Comparison of ENCODE assay signal across 31 mouse cellular contexts in genomic region chr2:101690252-101690827, GRCm38 (mm10). TPM values are rescaled to one million over a fixed set of nuclear protein-coding genes. Genes with fewer than 3 reads are reported as not detected.
DNase-seq lines count a peak whose midpoint lies in the region; ATAC-seq and TF ChIP-seq lines count a peak whose summit lies in the region.
"Had no signal": no experiment of that assay in that cellular context is flagged by ENCODE, and none has a peak within 500 bp of the region (broad histone marks: within the 10 kb centered on the region; RNA-seq: fewer than 3 reads in every experiment).

No protein-coding gene starts in this region.

- 88% methylated on average over 9 of the region's 9 CpGs for WGBS in forebrain, embryonic 14.5 days
- WGBS in forebrain, embryonic 12.5 days: 90% methylated on average over 9 of the region's 9 CpGs
- 78% methylated on average over 9 of the region's 9 CpGs for WGBS in lung, postnatal 0 days
- 76% methylated on average over 9 of the region's 9 CpGs for WGBS in lung, adult 2 months
- 71% methylated on average over 9 of the region's 9 CpGs for WGBS in forebrain, postnatal 0 days

- no peak overlapping the region for H3K9ac ChIP-seq in forebrain, embryonic 14.5 days (ENCODE audit: low read length)
- H3K9ac ChIP-seq in forebrain, embryonic 12.5 days: no peak overlapping the region
- H3K9ac ChIP-seq in lung, postnatal 0 days (replicated peaks; ENCODE audit: low read depth): no peak overlapping the region
- no peak overlapping the region for H3K9ac ChIP-seq in forebrain, postnatal 0 days
- H3K9ac ChIP-seq: embryonic facial prominence, embryonic 13.5 days; hindbrain, embryonic 15.5 days; kidney, embryonic 15.5 days; limb, embryonic 12.5 days; liver, embryonic 15.5 days; midbrain, embryonic 13.5 days had no signal

- no peak for TF ChIP-seq POLR2A in lung, adult 2 months (IDR thresholded peaks at IDR 0.05; ENCODE audit: borderline replicate concordance, extremely low read depth, low read depth, low read length)

- no peak overlapping the region for H3K4me3 ChIP-seq in forebrain, embryonic 14.5 days (ENCODE audit: low read depth, low read length)
- H3K4me3 ChIP-seq in forebrain, embryonic 12.5 days (replicated peaks): no peak overlapping the region
- no peak overlapping the region for H3K4me3 ChIP-seq in lung, postnatal 0 days (ENCODE audit: low read depth, low read length)
- no peak overlapping the region for H3K4me3 ChIP-seq in lung, adult 2 months (replicated peaks; ENCODE audit: extremely low read depth, low read depth, low read length)
- no peak overlapping the region for H3K4me3 ChIP-seq in forebrain, postnatal 0 days (ENCODE audit: low read depth, low read length)
- H3K4me3 ChIP-seq: embryonic facial prominence, embryonic 13.5 days; erythroblast, embryonic 14.5 days; gastrocnemius, adult 2 months; hindbrain, embryonic 10.5 days; hindbrain, embryonic 15.5 days; kidney, embryonic 15.5 days; left cerebral cortex, adult 2 months; limb, embryonic 12.5 days; liver, embryonic 15.5 days; megakaryocyte, embryonic 14.5 days; midbrain, embryonic 13.5 days had no signal

- H3K27ac ChIP-seq in forebrain, embryonic 14.5 days (ENCODE audit: low read depth, low read length): no peak overlapping the region
- H3K27ac ChIP-seq in forebrain, embryonic 12.5 days: no peak overlapping the region
- no peak overlapping the region for H3K27ac ChIP-seq in lung, postnatal 0 days (ENCODE audit: low read length)
- no peak overlapping the region for H3K27ac ChIP-seq in forebrain, postnatal 0 days (ENCODE audit: low read depth, low read length)
- H3K27ac ChIP-seq: embryonic facial prominence, embryonic 13.5 days; gastrocnemius, adult 2 months; hindbrain, embryonic 10.5 days; hindbrain, embryonic 15.5 days; kidney, embryonic 15.5 days; left cerebral cortex, adult 2 months; limb, embryonic 12.5 days; liver, embryonic 15.5 days; midbrain, embryonic 13.5 days had no signal

- peak; percentile 38; the same call in 1 of the 2 replicates for ATAC-seq in forebrain, embryonic 14.5 days
- no peak for ATAC-seq in forebrain, embryonic 12.5 days (ENCODE audit: low FRiP score)
- peak; percentile 74 for ATAC-seq in lung, postnatal 0 days
- ATAC-seq in forebrain, postnatal 0 days: peak; percentile 77
- ATAC-seq: inflammation-experienced regulatory T-cells, adult 6 months; midbrain, embryonic 13.5 days had no signal

- no peaks in the 10 kb centered on the region for H3K27me3 ChIP-seq in forebrain, embryonic 14.5 days (replicated peaks; ENCODE audit: control insufficient read depth, insufficient read depth, low read length)
- H3K27me3 ChIP-seq in forebrain, embryonic 12.5 days: no peaks in the 10 kb centered on the region
- H3K27me3 ChIP-seq in lung, postnatal 0 days (replicated peaks; ENCODE audit: insufficient read depth, low read length): no peaks in the 10 kb centered on the region
- H3K27me3 ChIP-seq in forebrain, postnatal 0 days (ENCODE audit: insufficient read depth, low read length): no peaks in the 10 kb centered on the region
- H3K27me3 ChIP-seq: embryonic facial prominence, embryonic 13.5 days; hindbrain, embryonic 15.5 days; kidney, embryonic 15.5 days; limb, embryonic 12.5 days; liver, embryonic 15.5 days; megakaryocyte, embryonic 14.5 days; midbrain, embryonic 13.5 days had no signal

- peaks cover 74% of the 10 kb centered on the region for H3K36me3 ChIP-seq in forebrain, embryonic 14.5 days (ENCODE audit: control insufficient read depth, insufficient read depth, low read length)
- peaks cover 62% of the 10 kb centered on the region for H3K36me3 ChIP-seq in forebrain, embryonic 12.5 days (replicated peaks)
- peaks cover 17% of the 10 kb centered on the region; the same call in 1 of the 2 replicates for H3K36me3 ChIP-seq in lung, postnatal 0 days (ENCODE audit: insufficient read depth, low read length)
- peaks cover 37% of the 10 kb centered on the region for H3K36me3 ChIP-seq in forebrain, postnatal 0 days (ENCODE audit: insufficient read depth)

- DNase-seq in forebrain, embryonic 14.5 days (ENCODE audit: low spot score): peak; percentile 34
- DNase-seq in lung, postnatal 0 days (ENCODE audit: low spot score): peak; percentile 76
- DNase-seq in lung, adult 2 months: no peak
- DNase-seq in forebrain, postnatal 0 days: peak; percentile 17
- DNase-seq in left cerebral cortex, adult 18-20 months (ENCODE audit: low spot score in 2 of 2): no peak
- no peak for DNase-seq in gastrocnemius, postnatal 4 days (ENCODE audit: low spot score in 2 of 2)
- DNase-seq: adrenal gland, adult 2 months; cerebellum, adult 11 months; cerebellum, adult 9-10 months; embryo, embryonic 11 days; gastrocnemius, adult 2 months; gastrocnemius, postnatal 36 days; heart, postnatal 14 days; kidney, adult 11 months; kidney, postnatal 25 days; thymus, postnatal 4 days had no signal

- no peaks in the 10 kb centered on the region for H3K9me3 ChIP-seq in forebrain, embryonic 14.5 days (replicated peaks; ENCODE audit: control insufficient read depth, low read length)
- H3K9me3 ChIP-seq in forebrain, embryonic 12.5 days: no peaks in the 10 kb centered on the region
- no peaks in the 10 kb centered on the region for H3K9me3 ChIP-seq in lung, postnatal 0 days (ENCODE audit: low read length)
- H3K9me3 ChIP-seq in forebrain, postnatal 0 days (ENCODE audit: low read length): no peaks in the 10 kb centered on the region
- H3K9me3 ChIP-seq: embryonic facial prominence, embryonic 13.5 days; hindbrain, embryonic 10.5 days; hindbrain, embryonic 15.5 days; kidney, embryonic 15.5 days; limb, embryonic 12.5 days; liver, embryonic 15.5 days; megakaryocyte, embryonic 14.5 days; midbrain, embryonic 13.5 days had no signal

- no peak for TF ChIP-seq CTCF in lung, postnatal 0 days (IDR thresholded peaks at IDR 0.05)
- TF ChIP-seq CTCF in lung, adult 2 months (IDR thresholded peaks at IDR 0.05; ENCODE audit: insufficient read depth, low read length): no peak
- no peak for TF ChIP-seq CTCF in forebrain, postnatal 0 days (IDR thresholded peaks at IDR 0.05; ENCODE audit: low read depth)

- no peak overlapping the region for H3K4me2 ChIP-seq in forebrain, embryonic 14.5 days (ENCODE audit: low read length)
- H3K4me2 ChIP-seq in forebrain, embryonic 12.5 days: no peak overlapping the region
- H3K4me2 ChIP-seq in lung, postnatal 0 days (replicated peaks; ENCODE audit: low read depth, low read length): no peak overlapping the region
- no peak overlapping the region for H3K4me2 ChIP-seq in forebrain, postnatal 0 days (ENCODE audit: low read depth)
- H3K4me2 ChIP-seq: embryonic facial prominence, embryonic 13.5 days; hindbrain, embryonic 15.5 days; kidney, embryonic 15.5 days; limb, embryonic 12.5 days; liver, embryonic 15.5 days; midbrain, embryonic 13.5 days had no signal

- no peaks in the 10 kb centered on the region for H3K4me1 ChIP-seq in forebrain, embryonic 14.5 days (ENCODE audit: control insufficient read depth, insufficient read depth, low read length)
- no peaks in the 10 kb centered on the region for H3K4me1 ChIP-seq in forebrain, embryonic 12.5 days
- H3K4me1 ChIP-seq in lung, postnatal 0 days (ENCODE audit: insufficient read depth, low read depth, low read length): no peaks in the 10 kb centered on the region
- no peaks in the 10 kb centered on the region for H3K4me1 ChIP-seq in lung, adult 2 months (ENCODE audit: control insufficient read depth, insufficient read depth, low read length)
- H3K4me1 ChIP-seq in forebrain, postnatal 0 days (ENCODE audit: insufficient read depth): no peaks in the 10 kb centered on the region
- H3K4me1 ChIP-seq: embryonic facial prominence, embryonic 13.5 days; hindbrain, embryonic 10.5 days; hindbrain, embryonic 15.5 days; kidney, embryonic 15.5 days; limb, embryonic 12.5 days; liver, embryonic 15.5 days; midbrain, embryonic 13.5 days had no signal

- no peak for TF ChIP-seq EP300 in lung, postnatal 0 days (IDR thresholded peaks at IDR 0.05)

RNA-seq across cellular contexts. Expression of gene Traf6, which starts 12.1 kb away (rescaled TPM):
- 12.8 and 13.1 TPM in 2 replicates for polyA plus RNA-seq in forebrain, embryonic 14.5 days (2014; fragmentation: Nextera tagmentation; extraction: Ambion mirVana)
- 18.9 and 19.6 TPM in 2 replicates for polyA plus RNA-seq in forebrain, embryonic 12.5 days (2016; fragmentation: Nextera tagmentation; extraction: Ambion mirVana)
- 5.4 and 6.2 TPM in 2 replicates for polyA plus RNA-seq in lung, postnatal 0 days (2015; fragmentation: Nextera tagmentation; extraction: Ambion mirVana)
- polyA plus RNA-seq in lung, adult 2 months (2012; rRNA removed): 9.7 and 12.5 TPM in 2 replicates
- 19.5 and 26.0 TPM in 2 replicates for total RNA-seq in forebrain, postnatal 0 days (2014; rRNA removed)
- polyA plus RNA-seq in forebrain, postnatal 0 days (2015; fragmentation: Nextera tagmentation; extraction: Ambion mirVana): 7.4 and 9.8 TPM in 2 replicates
- total RNA-seq in left cerebral cortex, adult 18-20 months (2021): 10 to 100 TPM; 11.6 to 12.7 TPM
- 10 to 100 TPM; 11.7 to 14.6 TPM for total RNA-seq in gastrocnemius, postnatal 4 days (2021)

RNA-seq across cellular contexts. Expression of gene B230118H07Rik, which starts 41.0 kb away (rescaled TPM):
- 50.2 and 58.8 TPM in 2 replicates for polyA plus RNA-seq in forebrain, embryonic 14.5 days (2014; fragmentation: Nextera tagmentation; extraction: Ambion mirVana)
- 51.7 and 59.1 TPM in 2 replicates for polyA plus RNA-seq in forebrain, embryonic 12.5 days (2016; fragmentation: Nextera tagmentation; extraction: Ambion mirVana)
- 31.3 and 34.6 TPM in 2 replicates for polyA plus RNA-seq in lung, postnatal 0 days (2015; fragmentation: Nextera tagmentation; extraction: Ambion mirVana)
- 1.5 and 3.3 TPM in 2 replicates for polyA plus RNA-seq in lung, adult 2 months (2012; rRNA removed)
- 20.0 and 29.5 TPM in 2 replicates for total RNA-seq in forebrain, postnatal 0 days (2014; rRNA removed)
- 52.0 and 61.3 TPM in 2 replicates for polyA plus RNA-seq in forebrain, postnatal 0 days (2015; fragmentation: Nextera tagmentation; extraction: Ambion mirVana)
- 10 to 100 TPM; 29.5 to 34.2 TPM for total RNA-seq in left cerebral cortex, adult 18-20 months (2021)
- total RNA-seq in gastrocnemius, postnatal 4 days (2021): 10 to 100 TPM; 36.9 to 45.5 TPM

RNA-seq across cellular contexts. Expression of gene Rag1, which starts 41.0 kb away (rescaled TPM):
- 0.07 and 0.13 TPM in 2 replicates for polyA plus RNA-seq in forebrain, embryonic 14.5 days (2014; fragmentation: Nextera tagmentation; extraction: Ambion mirVana)
- 0.04 and 0.14 TPM in 2 replicates for polyA plus RNA-seq in forebrain, embryonic 12.5 days (2016; fragmentation: Nextera tagmentation; extraction: Ambion mirVana)
- 0.05 and 0.06 TPM in 2 replicates for polyA plus RNA-seq in lung, postnatal 0 days (2015; fragmentation: Nextera tagmentation; extraction: Ambion mirVana)
- 0.02 TPM in 1 of 2 replicates, not detected in the other for polyA plus RNA-seq in lung, adult 2 months (2012; rRNA removed)
- 0.23 and 0.43 TPM in 2 replicates for total RNA-seq in forebrain, postnatal 0 days (2014; rRNA removed)
- polyA plus RNA-seq in forebrain, postnatal 0 days (2015; fragmentation: Nextera tagmentation; extraction: Ambion mirVana): 0.04 and 0.10 TPM in 2 replicates
- total RNA-seq in left cerebral cortex, adult 18-20 months (2021): under 1 TPM; 0.07 to 0.21 TPM
- total RNA-seq in gastrocnemius, postnatal 4 days (2021): under 1 TPM; 0.21 to 0.81 TPM
- total RNA-seq: gastrocnemius, adult 2 months; liver, adult 2 months had no signal
- polyA plus RNA-seq: adrenal gland, adult 2 months; erythroblast, embryonic 14.5 days; heart, embryonic 14.5 days; inflammation-experienced regulatory T-cells, adult 6 months; liver, adult 2 months; small intestine, adult 2 months had no signal

Comparison
In these comparisons a context has a peak if more than half of its experiments do, and no peak if none do; other contexts are left out.
1. DNase-seq: peak in forebrain, embryonic 14.5 days (single experiment), lung, postnatal 0 days (single experiment) and forebrain, postnatal 0 days (single experiment); none in lung, adult 2 months (single experiment), left cerebral cortex, adult 18-20 months (0 of 2) and gastrocnemius, postnatal 4 days (0 of 2).